Mouse (Mus musculus) cortical plate, adult 2 months (tissue): ENCODE results near the gene Hip1. TPM values are rescaled to one million over a fixed set of nuclear protein-coding genes. Genes with fewer than 3 reads are reported as not detected.
"Not testable (repeated sequence)": the region's sequence is repeated elsewhere in the genome, so short reads cannot be mapped to it uniquely, and the experiment has no call there.

ENCODE experiments used
- H3K27ac ChIP-seq: fragments of 200-500 bp; 2 replicates; pipeline ENCODE4 v1.5.1; 2012; ENCODE audit warnings: low read length, control low read depth, inconsistent platforms; ENCODE audit not compliant: insufficient read depth
- H3K4me1 ChIP-seq: fragments of 200-500 bp; 2 replicates; pipeline ENCODE4 v1.6.1; 2011; ENCODE audit warnings: low read length; ENCODE audit not compliant: control insufficient read depth, insufficient read depth
- H3K4me3 ChIP-seq: fragments of 200-500 bp; 2 replicates; pipeline ENCODE4 v1.5.1; 2011; ENCODE audit warnings: mild to moderate bottlenecking, low read length, control low read depth; ENCODE audit not compliant: insufficient read depth
- CTCF ChIP-seq: fragments of 200-500 bp; IDR thresholded peaks from 2 replicates; pipeline ENCODE4 v1.5.1; 2011; ENCODE audit warnings: mild to moderate bottlenecking, control low read depth, low read length; ENCODE audit not compliant: insufficient read depth; ENCODE audit errors: extremely low read depth
- POLR2A ChIP-seq: fragments of 200-500 bp; IDR thresholded peaks from 2 replicates; pipeline ENCODE4 v1.6.1; 2011; ENCODE audit warnings: mild to moderate bottlenecking, low read length, control low read depth; ENCODE audit not compliant: insufficient read depth; ENCODE audit errors: extremely low read depth
- polyA plus RNA-seq: library from polyadenylated mRNA; depleted of rRNA; stranded (reverse); fragments of >200 nt; gene quantifications from 2 replicates; pipeline ENCODE4 v1.2.3, GENCODE M21; 2012

The Hip1 gene
- polyA plus RNA-seq, 1 experiment, result 29.1 TPM

GRCm38 (mm10) chr5:135460152-135460832, 84.6 kb downstream of the Hip1 start:
- Histone ChIP-seq H3K4me3 (no peak overlapping the region), H3K4me1 (peaks cover under 1% of the 10 kb centered on the region), H3K27ac (peak overlapping the region; percentile 85)
- TF ChIP-seq CTCF (no peak), POLR2A (no peak)

GRCm38 (mm10) chr5:135459486-135459885, 85.4 kb downstream of the Hip1 start:
- Histone ChIP-seq H3K4me1 (no peaks in the 10 kb centered on the region; the same call in 1 of the 2 replicates), H3K27ac (no peak overlapping the region), H3K4me3 (no peak overlapping the region)
- TF ChIP-seq POLR2A (no peak), CTCF (peak; percentile 49)

GRCm38 (mm10) chr5:135457961-135458360, 87.0 kb downstream of the Hip1 start:
- Histone ChIP-seq H3K4me1 (no peaks in the 10 kb centered on the region), H3K4me3 (no peak overlapping the region), H3K27ac (no peak overlapping the region)
- TF ChIP-seq POLR2A (no peak), CTCF (no peak)

GRCm38 (mm10) chr5:135456515-135456914, 88.4 kb downstream of the Hip1 start:
- H3K4me3 ChIP-seq, result no peak overlapping the region
- TF ChIP-seq POLR2A (no peak), CTCF (no peak)

GRCm38 (mm10) chr5:135454256-135454655, 90.7 kb downstream of the Hip1 start:
- Histone ChIP-seq H3K27ac (no peak overlapping the region), H3K4me3 (no peak overlapping the region), H3K4me1 (peaks cover 5% of the 10 kb centered on the region; the same call in 1 of the 2 replicates)
- TF ChIP-seq CTCF, result no peak
- TF ChIP-seq POLR2A, result no peak

More at GRCm38 (mm10) chr5:135456515-135456914, 88.4 kb downstream of the Hip1 start:
- Histone ChIP-seq H3K27ac (no peak overlapping the region), H3K4me1 (no peaks in the 10 kb centered on the region)

GRCm38 (mm10) chr5:135451559-135451958, 93.4 kb downstream of the Hip1 start:
- H3K4me3 ChIP-seq, H3K4me1 ChIP-seq, H3K27ac ChIP-seq: not testable (repeated sequence)

- Histone ChIP-seq H3K27ac (no peak overlapping the region), H3K4me3 (no peak overlapping the region), H3K4me1 (peaks cover 5% of the 10 kb centered on the region; the same call in 1 of the 2 replicates)
- TF ChIP-seq POLR2A, result no peak
- no peak for TF ChIP-seq CTCF
These were observed 93.8 kb downstream of the Hip1 start for GRCm38 (mm10) chr5:135451100-135451499.

- no peak for TF ChIP-seq CTCF
- TF ChIP-seq POLR2A, result no peak
- Histone ChIP-seq H3K4me3 (no peak overlapping the region), H3K4me1 (peaks cover under 1% of the 10 kb centered on the region; the same call in 1 of the 2 replicates), H3K27ac (no peak overlapping the region)
These were observed 99.2 kb downstream of the Hip1 start for GRCm38 (mm10) chr5:135445755-135446154.

- no peak for TF ChIP-seq POLR2A
- no peak for TF ChIP-seq CTCF
- Histone ChIP-seq H3K4me3 (no peak overlapping the region), H3K4me1 (no peaks in the 10 kb centered on the region), H3K27ac (no peak overlapping the region)
These were observed 102.5 kb downstream of the Hip1 start for GRCm38 (mm10) chr5:135442430-135442829.

GRCm38 (mm10) chr5:135435039-135435438, 109.9 kb downstream of the Hip1 start:
- H3K4me1 ChIP-seq, result no peaks in the 10 kb centered on the region
- no peak overlapping the region for H3K4me3 ChIP-seq

More at GRCm38 (mm10) chr5:135435039-135435438, 109.9 kb downstream of the Hip1 start:
- TF ChIP-seq POLR2A (no peak), CTCF (no peak)
- no peak overlapping the region for H3K27ac ChIP-seq
